Mouse (Mus musculus) forebrain, embryonic 14.5 days (tissue): ENCODE data around the gene Zfp346. TPM values are rescaled to one million over a fixed set of nuclear protein-coding genes. Genes with fewer than 3 reads are reported as not detected.

ENCODE experiments used
- ATAC-seq: fragments of 200-750 bp; cut with Nextera tagmentation; 2 replicates; pipeline ENCODE4 v1.8.0; 2017; ENCODE audit warnings: mild to moderate bottlenecking, moderate library complexity
- DNase-seq: peaks from one replicate; pipeline ENCODE4 v3.0.0-alpha.2; 2015; ENCODE audit warnings: low spot score
- H3K27ac ChIP-seq: fragments of 300-500 bp; sonication (generic); 2 replicates; pipeline ENCODE4 v1.5.1; 2014; ENCODE audit warnings: low read depth, mild to moderate bottlenecking, control low read depth, low read length, moderate library complexity
- H3K27me3 ChIP-seq: fragments of 300-500 bp; sonication (generic); replicated peaks from 2 replicates; pipeline ENCODE4 v1.6.1; 2014; ENCODE audit warnings: low read length, control low read depth, mixed read lengths; ENCODE audit not compliant: control insufficient read depth, insufficient read depth
- H3K36me3 ChIP-seq: fragments of 300-500 bp; sonication (generic); 2 replicates; pipeline ENCODE4 v1.6.1; 2014; ENCODE audit warnings: low read length, control low read depth; ENCODE audit not compliant: control insufficient read depth, insufficient read depth
- H3K4me1 ChIP-seq: fragments of 300-500 bp; sonication (generic); 2 replicates; pipeline ENCODE4 v1.6.1; 2014; ENCODE audit warnings: antibody characterized with exemption, low read length, control low read depth; ENCODE audit not compliant: control insufficient read depth, insufficient read depth
- H3K4me2 ChIP-seq: fragments of 300-500 bp; sonication (generic); 2 replicates; pipeline ENCODE4 v1.6.1; 2014; ENCODE audit warnings: mild to moderate bottlenecking, control low read depth, low read length
- H3K4me3 ChIP-seq: fragments of 300-500 bp; sonication (generic); 2 replicates; pipeline ENCODE4 v1.5.1; 2014; ENCODE audit warnings: low read depth, low read length, control low read depth
- H3K9ac ChIP-seq: fragments of 300-500 bp; sonication (generic); 2 replicates; pipeline ENCODE4 v1.6.1; 2014; ENCODE audit warnings: mild to moderate bottlenecking, low read length, control low read depth, moderate library complexity
- H3K9me3 ChIP-seq: fragments of 300-500 bp; sonication (generic); replicated peaks from 2 replicates; pipeline ENCODE4 v1.6.1; 2016; ENCODE audit warnings: low read length, control low read depth, mixed read lengths; ENCODE audit not compliant: control insufficient read depth
- WGBS: fragments of 180-500 bp; shearing (Covaris S2); extraction: QIAGEN DNeasy Blood & Tissue Kit; methylation state at CpG from one replicate; pipeline ENCODE4 v1.1.7; 2014; 5-methylcytosine and 5-hydroxymethylcytosine counted together
- polyA plus RNA-seq: library from polyadenylated mRNA; unstranded; fragments of >200 nt; fragmentation: Nextera tagmentation; extraction: Ambion mirVana; gene quantifications from 2 replicates; pipeline ENCODE4 v1.2.1, GENCODE M21; 2014

Gene Zfp346
- polyA plus RNA-seq, 1 experiment from 2014 or later, result 20.3 TPM

- Histone ChIP-seq H3K27me3 (no peaks in the 10 kb centered on the region), H3K4me2 (no peak overlapping the region), H3K27ac (no peak overlapping the region), H3K36me3 (peaks cover 54% of the 10 kb centered on the region), H3K4me3 (no peak overlapping the region), H3K9ac (no peak overlapping the region), H3K9me3 (no peaks in the 10 kb centered on the region), H3K4me1 (no peaks in the 10 kb centered on the region)
- DNase-seq, result no peak
- ATAC-seq, result no peak
- WGBS, result 87% methylated on average over 6 of the region's 6 CpGs
These were observed 9.3 kb downstream of the Zfp346 start for GRCm38 (mm10) chr13:55114375-55114774.

GRCm38 (mm10) chr13:55124903-55125302 is 19.8 kb downstream of the Zfp346 start:
- H3K27me3 ChIP-seq, result no peaks in the 10 kb centered on the region
- H3K4me1 ChIP-seq, result no peaks in the 10 kb centered on the region
- H3K36me3 ChIP-seq, result peaks cover 53% of the 10 kb centered on the region
- no peak for ATAC-seq
- H3K4me3 ChIP-seq, result no peak overlapping the region
- no peak for DNase-seq
- no peak overlapping the region for H3K27ac ChIP-seq
- 95% methylated on average over 6 of the region's 6 CpGs for WGBS
- H3K9me3 ChIP-seq, result no peaks in the 10 kb centered on the region
- H3K4me2 ChIP-seq, result no peak overlapping the region
- H3K9ac ChIP-seq, result no peak overlapping the region

DNA sequence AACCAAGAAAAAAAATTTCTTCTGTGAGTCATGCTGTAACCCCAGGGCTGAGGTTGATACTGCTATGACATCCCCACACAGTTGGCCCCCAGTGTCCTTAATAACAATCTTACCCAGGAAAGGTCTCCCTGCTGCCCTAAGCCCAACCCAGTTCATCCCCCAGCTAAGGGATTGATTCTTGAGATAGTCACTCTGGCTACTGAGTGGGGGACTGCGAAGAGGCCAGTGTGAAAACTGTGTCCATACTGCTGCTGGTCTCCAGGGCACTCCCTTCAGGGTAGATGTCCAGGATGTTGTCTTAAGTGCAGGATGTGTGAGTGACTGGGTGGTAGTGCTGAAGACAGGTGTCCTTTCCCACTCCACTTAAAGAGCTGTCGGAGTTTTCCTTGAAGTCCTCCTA is 28.3 kb downstream of the Zfp346 start, which contains the start of gene Gm17617:
Gm17617 (minus strand) TSS at position 101 of the 400 bp plus-strand sequence.
- Histone ChIP-seq H3K27ac (no peak within 1 kb of the TSS), H3K4me3 (no peak within 1 kb of the TSS), H3K4me2 (no peak within 1 kb of the TSS), H3K9ac (no peak within 1 kb of the TSS), H3K4me1 (no peaks in the 10 kb centered on the region; the same call in 1 of the 2 replicates), H3K9me3 (no peaks in the 10 kb centered on the region), H3K27me3 (no peaks in the 10 kb centered on the region), H3K36me3 (peaks cover 38% of the 10 kb centered on the region)
- no peak for DNase-seq
- WGBS, result 98% methylated on average over 2 of the region's 2 CpGs
- no peak for ATAC-seq

DNA sequence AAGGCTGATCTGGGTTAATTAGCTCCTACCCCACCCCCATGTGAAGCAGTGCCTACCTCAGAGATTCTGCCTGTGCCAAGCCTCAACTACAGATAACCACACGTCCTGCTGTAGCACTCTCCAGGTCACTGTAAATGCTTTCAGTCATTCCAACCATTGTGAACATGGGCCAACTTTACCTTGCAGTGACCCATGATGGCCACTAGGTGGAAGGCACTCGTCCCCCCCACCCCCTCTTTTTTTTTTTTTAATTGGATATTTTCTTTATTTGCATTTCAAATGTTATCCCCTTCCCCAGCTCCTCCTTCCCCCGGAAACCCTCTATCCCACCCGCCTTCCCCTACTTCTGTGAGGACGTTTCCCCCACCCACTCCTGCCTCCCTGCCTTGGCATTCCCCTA is 30.3 kb downstream of the Zfp346 start:
- H3K4me2 ChIP-seq, result no peak overlapping the region
- DNase-seq (peak; percentile 46), ATAC-seq (0 out of 2 replicates have a peak, but pooled peaks have one; percentile 12)
- no peaks in the 10 kb centered on the region for H3K9me3 ChIP-seq
- WGBS, result 6% methylated on average over 5 of the region's 5 CpGs
- peaks cover 1% of the 10 kb centered on the region for H3K4me1 ChIP-seq
- no peak overlapping the region for H3K9ac ChIP-seq
- H3K27ac ChIP-seq, result no peak overlapping the region
- no peak overlapping the region for H3K4me3 ChIP-seq
- H3K36me3 ChIP-seq, result peaks cover 27% of the 10 kb centered on the region
- no peaks in the 10 kb centered on the region for H3K27me3 ChIP-seq

DNA sequence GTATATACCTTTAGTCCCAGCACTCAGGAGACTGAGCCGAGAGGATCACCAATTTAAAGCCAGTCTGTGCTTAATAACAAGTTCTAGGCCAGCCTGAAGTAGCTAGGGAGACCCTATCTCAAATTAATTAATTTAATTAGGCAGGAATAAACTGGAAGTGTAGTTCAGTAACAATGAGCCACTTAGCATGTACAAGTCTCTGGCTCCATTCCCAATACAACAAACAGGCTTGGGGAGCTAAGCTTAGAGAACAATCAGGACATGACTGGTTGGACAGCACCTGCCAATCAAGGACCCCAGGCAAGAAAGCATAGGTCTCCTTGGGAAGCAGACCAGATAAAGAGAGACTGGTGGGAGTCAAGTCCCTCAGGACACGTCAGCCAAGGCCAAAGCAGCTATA is 35.2 kb downstream of the Zfp346 start:
- WGBS, result 25% methylated on average over 2 of the region's 2 CpGs

GRCm38 (mm10) chr13:55152621-55153415 is 47.7 kb downstream of the Zfp346 start, which contains the start of gene Fgfr4:
TSS of gene Fgfr4 (plus strand) at chr13:55152640.
- Histone ChIP-seq H3K9me3 (no peaks in the 10 kb centered on the region), H3K9ac (peak within 1 kb of the TSS; percentile 63), H3K4me3 (peak within 1 kb of the TSS; percentile 41), H3K27me3 (no peaks in the 10 kb centered on the region; the same call in 1 of the 2 replicates), H3K27ac (no peak within 1 kb of the TSS), H3K4me2 (peak within 1 kb of the TSS; percentile 97), H3K4me1 (0 out of 2 replicates have a peak, but pooled peaks cover 3% of the 10 kb centered on the region), H3K36me3 (no peaks in the 10 kb centered on the region)
- 1% methylated on average over 66 of the region's 68 CpGs for WGBS
- ATAC-seq, result peak; percentile 54; the same call in 1 of the 2 replicates
- peak; percentile 19 for DNase-seq

More for the DNA sequence above, 35.2 kb downstream of the Zfp346 start:
- no peak overlapping the region for H3K4me3 ChIP-seq
- H3K9me3 ChIP-seq, result no peaks in the 10 kb centered on the region
- no peak overlapping the region for H3K9ac ChIP-seq
- H3K4me1 ChIP-seq, result peaks cover 2% of the 10 kb centered on the region
- ATAC-seq, result no peak
- no peak overlapping the region for H3K27ac ChIP-seq
- no peaks in the 10 kb centered on the region for H3K36me3 ChIP-seq
- DNase-seq, result peak; percentile 57
- H3K4me2 ChIP-seq, result no peak overlapping the region
- no peaks in the 10 kb centered on the region for H3K27me3 ChIP-seq

DNA sequence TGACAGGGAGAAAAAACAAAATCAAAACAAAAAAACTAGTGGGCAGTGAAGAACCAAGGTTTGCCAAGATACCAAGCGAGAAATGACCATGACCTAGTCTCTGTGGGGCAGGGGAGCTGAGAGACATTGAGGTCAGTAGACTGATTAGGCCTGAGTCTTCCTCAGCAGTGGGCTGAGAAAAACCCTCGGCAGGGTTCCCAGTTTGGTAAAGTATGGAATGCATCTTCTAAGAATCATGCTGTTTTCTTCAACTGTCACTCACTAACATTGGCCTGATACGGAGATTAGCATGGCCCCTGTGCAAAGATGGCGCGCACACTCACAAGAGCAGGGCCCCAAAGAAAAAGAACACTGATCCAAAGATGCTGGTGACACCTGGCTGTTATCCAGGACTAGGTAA is 48.8 kb downstream of the Zfp346 start:
- Histone ChIP-seq H3K4me3 (no peak overlapping the region), H3K9ac (no peak overlapping the region), H3K9me3 (no peaks in the 10 kb centered on the region), H3K27me3 (no peaks in the 10 kb centered on the region; the same call in 1 of the 2 replicates), H3K36me3 (no peaks in the 10 kb centered on the region), H3K27ac (no peak overlapping the region), H3K4me2 (no peak overlapping the region), H3K4me1 (0 out of 2 replicates have a peak, but pooled peaks cover 3% of the 10 kb centered on the region)
- ATAC-seq (no peak), DNase-seq (no peak)
- 89% methylated on average over 5 of the region's 5 CpGs for WGBS

DNA sequence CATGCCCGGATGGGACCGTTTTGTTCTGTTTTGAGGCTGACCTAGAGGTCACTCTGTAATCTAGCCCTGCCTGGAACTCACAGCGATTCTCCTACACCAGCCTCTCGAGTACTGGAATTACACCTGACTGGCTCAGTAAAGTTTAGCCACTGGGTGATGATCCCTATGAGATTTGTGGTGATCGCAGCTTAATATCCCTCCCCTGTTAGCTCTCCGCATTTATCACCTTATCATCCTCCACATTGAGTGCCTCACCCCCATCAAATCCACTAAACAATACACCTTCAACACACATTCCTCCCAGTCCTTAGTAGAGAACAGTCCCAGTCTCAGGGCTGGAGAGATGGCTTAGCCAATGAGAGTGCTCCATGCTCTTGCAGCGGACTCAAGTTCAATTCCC is 57.3 kb downstream of the Zfp346 start:
- no peaks in the 10 kb centered on the region for H3K4me1 ChIP-seq
- no peak overlapping the region for H3K27ac ChIP-seq
- 74% methylated on average over 7 of the region's 7 CpGs for WGBS
- no peaks in the 10 kb centered on the region for H3K9me3 ChIP-seq
- no peaks in the 10 kb centered on the region for H3K27me3 ChIP-seq
- no peak overlapping the region for H3K4me3 ChIP-seq
- no peak overlapping the region for H3K9ac ChIP-seq
- H3K36me3 ChIP-seq, result no peaks in the 10 kb centered on the region
- no peak overlapping the region for H3K4me2 ChIP-seq
- DNase-seq (no peak), ATAC-seq (no peak)

DNA sequence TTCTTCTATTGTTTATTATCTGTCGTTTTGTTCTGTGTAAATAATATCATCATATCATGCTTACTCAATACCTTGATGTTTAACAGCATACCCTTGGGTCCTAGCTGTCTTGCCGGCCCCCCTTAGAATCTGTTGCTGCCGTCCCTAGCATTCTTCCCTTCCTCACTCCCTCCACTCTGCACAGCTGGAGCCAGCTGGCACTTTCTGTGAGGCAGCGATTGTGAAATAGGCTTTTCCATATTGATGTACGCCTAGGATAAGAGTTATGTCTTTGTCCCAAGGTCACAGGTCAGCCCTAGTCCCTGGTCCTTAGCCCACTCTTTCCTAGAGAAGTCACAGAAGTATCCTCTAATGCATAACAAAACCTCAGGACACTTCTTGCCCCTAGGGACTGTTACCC is 58.4 kb downstream of the Zfp346 start:
- no peaks in the 10 kb centered on the region for H3K9me3 ChIP-seq
- H3K9ac ChIP-seq, result no peak overlapping the region
- no peak overlapping the region for H3K4me3 ChIP-seq
- H3K27me3 ChIP-seq, result no peaks in the 10 kb centered on the region
- no peak overlapping the region for H3K4me2 ChIP-seq
- H3K36me3 ChIP-seq, result no peaks in the 10 kb centered on the region
- WGBS, result 72% methylated on average over 5 of the region's 5 CpGs
- DNase-seq (no peak), ATAC-seq (no peak)
- no peak overlapping the region for H3K27ac ChIP-seq
- no peaks in the 10 kb centered on the region for H3K4me1 ChIP-seq
